Mouse (Mus musculus) ovary, adult 2 months (tissue): ENCODE measurements around the gene Cngb1. TPM values are rescaled to one million over a fixed set of nuclear protein-coding genes. Genes with fewer than 3 reads are reported as not detected.

Experiments used
- polyA plus RNA-seq: library from polyadenylated mRNA; depleted of rRNA; stranded (reverse); fragments of >200 nt; gene quantifications from 2 replicates; pipeline ENCODE4 v1.2.3, GENCODE M21; 2012; rRNA removed

Cngb1 gene
- polyA plus RNA-seq = 3.2 and 4.2 TPM in 2 replicates

DNA sequence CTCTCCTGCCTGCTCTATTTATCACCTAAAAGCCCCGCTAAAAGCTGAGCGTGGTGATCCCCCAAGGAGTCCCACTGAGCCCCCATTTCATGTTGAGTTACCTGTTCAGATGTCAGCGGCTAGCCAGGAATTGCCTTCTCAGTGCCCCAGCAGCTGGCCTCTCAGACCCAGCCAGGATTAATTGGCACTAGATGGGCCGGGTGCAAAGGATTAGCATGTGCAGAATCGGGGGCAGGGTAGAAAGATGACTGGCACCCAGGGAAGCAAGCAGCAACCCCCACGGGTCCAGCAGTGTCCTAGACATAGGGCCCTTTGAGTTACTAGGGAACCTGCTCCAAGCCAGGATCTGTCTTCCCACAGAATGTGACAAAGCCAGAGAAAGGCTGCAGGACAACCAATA is at the start of gene Cngb1:
TSS of gene Cngb1 (minus strand) at position 155 of the 400 bp plus-strand sequence.

DNA sequence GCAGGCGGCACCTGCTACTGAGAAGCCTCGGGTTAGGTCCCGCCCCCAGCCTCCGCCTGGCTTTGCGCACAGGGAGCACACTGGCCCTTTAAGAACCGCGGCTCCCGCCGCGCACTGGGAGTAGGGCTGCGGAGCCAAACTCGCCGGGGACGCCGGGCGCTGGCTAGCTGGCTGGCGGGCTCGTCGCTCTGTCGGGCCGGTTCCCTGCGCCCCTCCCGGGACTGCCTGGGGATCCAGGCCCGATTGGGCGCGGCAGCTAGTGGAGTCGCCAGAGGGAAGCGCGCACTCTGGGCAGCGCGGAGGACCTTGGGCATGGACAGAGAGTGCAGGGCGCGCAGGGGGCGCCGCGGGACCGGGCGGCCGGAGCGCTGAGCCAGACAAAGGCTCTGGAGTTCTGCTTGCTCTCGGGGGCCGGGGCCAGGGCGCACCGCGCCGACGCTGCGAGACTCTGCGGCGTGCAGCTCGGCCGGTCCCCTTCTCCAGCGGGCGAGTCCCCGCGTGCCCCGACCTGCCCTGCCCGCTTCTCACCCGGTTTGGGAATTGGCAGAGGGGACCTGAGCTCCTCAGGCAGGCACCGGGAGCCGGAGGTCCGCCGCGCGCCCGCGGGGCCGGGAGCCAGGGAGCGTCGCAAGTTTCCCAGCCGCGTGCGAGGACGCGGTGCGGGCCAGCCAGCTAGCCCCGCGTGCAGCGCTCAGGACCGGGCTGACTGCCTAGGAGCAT is 45.9 kb upstream of the Cngb1 start, which contains the start of gene Mmp15:
TSS of gene Mmp15 (plus strand) at position 118 of the 720 bp plus-strand sequence.

GRCm38 (mm10) chr8:95331720-95332436 is 25.5 kb upstream of the Cngb1 start, which contains the start of the genes Zfp319 and Usb1:
Gene Zfp319 (minus strand): TSS chr8:95331950.
Gene Usb1 (plus strand): TSS chr8:95332284.

DNA sequence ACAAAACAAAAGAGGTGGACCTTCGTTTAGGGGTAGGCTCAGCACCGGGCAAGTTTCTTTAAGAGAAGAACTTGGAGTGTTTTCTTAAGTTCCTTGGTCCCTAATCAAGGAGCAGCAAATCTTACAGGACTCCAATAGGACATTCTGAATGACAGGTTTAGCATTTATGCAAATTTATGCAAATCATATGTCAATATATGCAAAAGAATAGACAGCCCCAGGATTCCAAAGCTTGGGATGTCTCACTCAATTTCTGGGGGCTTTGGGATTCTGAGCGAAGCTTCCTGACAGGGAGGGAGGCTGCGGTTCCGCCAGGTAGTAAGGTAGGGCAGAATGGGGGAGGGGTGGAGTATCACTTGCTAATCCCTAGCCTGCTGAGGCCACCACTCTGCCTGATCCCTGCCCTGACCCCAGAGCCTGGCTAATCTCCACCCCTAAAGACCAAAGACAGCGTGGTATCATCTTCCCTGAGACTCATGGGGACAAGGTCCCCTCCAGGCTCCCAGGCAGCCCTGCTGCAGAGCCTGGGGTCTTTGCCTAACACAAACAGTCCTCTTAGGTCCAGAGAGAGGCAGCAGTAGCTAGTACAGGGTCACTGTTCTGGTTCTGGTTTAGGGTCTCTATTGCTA is 4.1 kb upstream of the Cngb1 start, which contains the start of gene Tepp:
TSS of gene Tepp (plus strand) at position 225 of the 629 bp plus-strand sequence.

GRCm38 (mm10) chr8:95202649-95203275 is 103.6 kb downstream of the Cngb1 start, which contains the start of gene Kifc3:
Gene Kifc3 (minus strand): TSS chr8:95202812.

Other genes with a start within 250 kb of the Cngb1 start
- 34.4 and 37.1 TPM in 2 replicates for gene Katnb1, start 225.4 kb downstream of the Cngb1 start, polyA plus RNA-seq
- 104 and 109 TPM in 2 replicates for gene Kifc3, start 103.8 kb downstream of the Cngb1 start, polyA plus RNA-seq
- 0.62 and 0.83 TPM in 2 replicates for gene Tepp, start 4.0 kb upstream of the Cngb1 start, polyA plus RNA-seq
- gene Zfp319, start 25.4 kb upstream of the Cngb1 start, polyA plus RNA-seq = 18.1 and 18.8 TPM in 2 replicates
- 33.4 and 40.9 TPM in 2 replicates for gene Usb1, start 25.7 kb upstream of the Cngb1 start, polyA plus RNA-seq
- 23.5 and 29.9 TPM in 2 replicates for gene Mmp15, start 45.7 kb upstream of the Cngb1 start, polyA plus RNA-seq
- 111 and 127 TPM in 2 replicates for gene Cfap20, start 128.3 kb upstream of the Cngb1 start, polyA plus RNA-seq
- gene Csnk2a2, start 183.5 kb upstream of the Cngb1 start, polyA plus RNA-seq = 16.6 and 19.0 TPM in 2 replicates
- gene Ccdc113, start 227.5 kb upstream of the Cngb1 start, polyA plus RNA-seq = 1.1 and 1.5 TPM in 2 replicates